Mouse (Mus musculus): Measurements from ENCODE around the gene Tmem44. TPM values are rescaled to one million over a fixed set of nuclear protein-coding genes. Genes with fewer than 3 reads are reported as not detected.

Gene Tmem44
- total RNA-seq, 2 experiments from 2014 or later: 5.1 to 8.5 TPM

- DNase-seq: no peak
- intact Hi-C loops (cut with DNase I): no loop called here
Measured at GRCm38 (mm10) chr16:30521147-30521546, 29.5 kb downstream of the Tmem44 start.

GRCm38 (mm10) chr16:30520361-30520823 lies 30.2 kb downstream of the Tmem44 start:
- intact Hi-C loops (cut with DNase I): loop anchor here (1.0 kb wide), 1 partner anchor 145 kb away; no protein-coding TSS in a partner anchor
- DNase-seq: peak; percentile 86 to 90

GRCm38 (mm10) chr16:30518635-30519034 lies 32.0 kb downstream of the Tmem44 start:
- intact Hi-C loops (cut with DNase I): loop anchor here (5.0 kb wide), 1 partner anchor 266 kb away; no protein-coding TSS in a partner anchor
- no peak for DNase-seq

- no peak for DNase-seq
- intact Hi-C loops (cut with DNase I): loop anchor here (5.0 kb wide), 1 partner anchor 265 kb away; no protein-coding TSS in a partner anchor
Measured at GRCm38 (mm10) chr16:30517666-30518283, 32.9 kb downstream of the Tmem44 start.

GRCm38 (mm10) chr16:30516993-30517392 lies 33.6 kb downstream of the Tmem44 start:
- intact Hi-C loops (cut with DNase I): loop anchor here (5.0 kb wide), 1 partner anchor 265 kb away; no protein-coding TSS in a partner anchor
- DNase-seq: no peak

GRCm38 (mm10) chr16:30515418-30515817 lies 35.2 kb downstream of the Tmem44 start:
- DNase-seq: no peak
- intact Hi-C loops (cut with DNase I): loop anchor here (5.0 kb wide), 1 partner anchor 263 kb away; no protein-coding TSS in a partner anchor

GRCm38 (mm10) chr16:30513050-30514024 lies 37.3 kb downstream of the Tmem44 start:
- DNase-seq: no peak
- intact Hi-C loops (cut with DNase I): no loop called here

- no peak for DNase-seq
- intact Hi-C loops (cut with DNase I): no loop called here
Measured at GRCm38 (mm10) chr16:30512375-30513049, 38.1 kb downstream of the Tmem44 start.

GRCm38 (mm10) chr16:30511563-30512340 lies 38.9 kb downstream of the Tmem44 start:
- intact Hi-C loops (cut with DNase I): no loop called here
- no peak for DNase-seq

- intact Hi-C loops (cut with DNase I): no loop called here
- DNase-seq: peak; percentile 89 to 90
Measured at GRCm38 (mm10) chr16:30510504-30511451, 39.9 kb downstream of the Tmem44 start.

- intact Hi-C loops (cut with DNase I): no loop called here
- no peak for DNase-seq
Measured at GRCm38 (mm10) chr16:30510091-30510490, 40.6 kb downstream of the Tmem44 start.

GRCm38 (mm10) chr16:30509340-30509739 lies 41.3 kb downstream of the Tmem44 start:
- DNase-seq: no peak
- intact Hi-C loops (cut with DNase I): no loop called here

GRCm38 (mm10) chr16:30508738-30509137 lies 41.9 kb downstream of the Tmem44 start:
- intact Hi-C loops (cut with DNase I): no loop called here
- DNase-seq: no peak

- no peak for DNase-seq
- intact Hi-C loops (cut with DNase I): no loop called here
Measured at GRCm38 (mm10) chr16:30507120-30507519, 43.5 kb downstream of the Tmem44 start.

- DNase-seq: no peak
- intact Hi-C loops (cut with DNase I): no loop called here
Measured at GRCm38 (mm10) chr16:30505311-30506031, 45.2 kb downstream of the Tmem44 start.

- DNase-seq: no peak
- intact Hi-C loops (cut with DNase I): loop anchor here (1.0 kb wide), 1 partner anchor 131 kb away; no protein-coding TSS in a partner anchor
Measured at GRCm38 (mm10) chr16:30504856-30505255, 45.8 kb downstream of the Tmem44 start.

GRCm38 (mm10) chr16:30503958-30504357 lies 46.7 kb downstream of the Tmem44 start:
- peak; percentile 68 to 73 for DNase-seq
- intact Hi-C loops (cut with DNase I): loop anchor here (1.0 kb wide), 1 partner anchor 130 kb away; no protein-coding TSS in a partner anchor
